Mouse (Mus musculus): ENCODE measurements at regions not wholly inside any gene's neighbourhood (a gene's known extent, or its start where the extent isn't known, plus 50 kb on each side); places are given as distances from the start of the nearest gene placed in this dataset.
"Not testable (repeated sequence)": the region's sequence is repeated elsewhere in the genome, so short reads cannot be mapped to it uniquely, and the experiment has no call there.

DNA sequence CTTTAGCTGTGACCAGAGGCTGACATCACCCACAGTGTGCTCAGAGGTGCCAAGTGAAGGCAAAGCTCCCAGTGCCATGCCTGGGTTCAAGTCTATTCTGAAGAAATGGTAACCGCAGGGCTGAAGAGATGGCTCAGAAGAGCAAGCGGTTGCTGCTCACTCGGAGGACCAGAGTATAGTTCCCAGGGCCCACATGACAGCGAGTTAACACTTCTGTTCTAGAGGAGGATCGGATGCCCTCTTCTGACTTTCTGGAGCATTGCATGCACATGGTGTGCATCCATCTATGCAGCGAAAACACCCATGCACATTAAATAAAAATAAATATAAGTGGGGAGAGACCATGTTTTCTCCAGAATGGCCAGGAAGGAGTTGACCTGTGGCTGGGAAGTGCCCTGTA is 209.5 kb downstream of the Sorl1 start:
- DNase-seq: no peak

GRCm38 (mm10) chr9:41913911-41914310 is 210.2 kb downstream of the Sorl1 start:
- DNase-seq: no peak

DNA sequence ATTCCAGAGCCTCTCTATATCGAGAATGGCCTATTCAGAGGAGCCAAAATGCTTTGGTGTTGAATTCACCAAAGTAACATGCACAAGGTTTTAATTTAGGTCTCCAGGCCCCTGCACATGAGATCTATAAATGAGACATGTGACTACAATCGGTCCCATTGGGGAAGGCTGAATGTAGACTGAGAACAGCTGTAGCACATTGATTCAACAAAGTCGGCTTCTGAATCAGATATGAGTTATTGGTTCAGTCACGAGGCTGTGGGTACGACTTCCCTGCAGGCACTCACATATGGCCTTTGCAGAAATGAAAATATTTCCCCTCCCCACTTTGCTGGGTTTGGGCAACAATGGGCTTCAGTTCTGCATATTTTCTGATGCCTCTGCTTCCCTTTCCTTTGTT is 211.6 kb downstream of the Sorl1 start:
- no peak for DNase-seq

DNA sequence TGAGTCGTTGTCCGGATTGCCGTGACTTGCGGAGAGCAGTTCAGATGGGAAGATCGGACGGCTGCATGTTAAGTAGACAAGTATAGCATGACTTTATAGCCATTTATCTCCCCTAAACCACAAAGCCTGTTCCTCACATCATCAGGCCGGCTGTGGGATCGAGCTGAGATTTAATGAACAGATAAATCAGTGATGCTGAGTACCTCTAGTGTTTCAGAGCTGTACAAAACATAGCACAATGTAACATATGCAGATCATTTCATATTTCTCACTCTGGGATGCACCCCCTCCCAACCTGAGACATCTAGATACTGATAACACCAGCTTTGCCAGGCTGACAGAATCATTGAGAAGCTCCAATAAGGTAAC is 223.5 kb downstream of the Sorl1 start:
- no peak for DNase-seq

DNA sequence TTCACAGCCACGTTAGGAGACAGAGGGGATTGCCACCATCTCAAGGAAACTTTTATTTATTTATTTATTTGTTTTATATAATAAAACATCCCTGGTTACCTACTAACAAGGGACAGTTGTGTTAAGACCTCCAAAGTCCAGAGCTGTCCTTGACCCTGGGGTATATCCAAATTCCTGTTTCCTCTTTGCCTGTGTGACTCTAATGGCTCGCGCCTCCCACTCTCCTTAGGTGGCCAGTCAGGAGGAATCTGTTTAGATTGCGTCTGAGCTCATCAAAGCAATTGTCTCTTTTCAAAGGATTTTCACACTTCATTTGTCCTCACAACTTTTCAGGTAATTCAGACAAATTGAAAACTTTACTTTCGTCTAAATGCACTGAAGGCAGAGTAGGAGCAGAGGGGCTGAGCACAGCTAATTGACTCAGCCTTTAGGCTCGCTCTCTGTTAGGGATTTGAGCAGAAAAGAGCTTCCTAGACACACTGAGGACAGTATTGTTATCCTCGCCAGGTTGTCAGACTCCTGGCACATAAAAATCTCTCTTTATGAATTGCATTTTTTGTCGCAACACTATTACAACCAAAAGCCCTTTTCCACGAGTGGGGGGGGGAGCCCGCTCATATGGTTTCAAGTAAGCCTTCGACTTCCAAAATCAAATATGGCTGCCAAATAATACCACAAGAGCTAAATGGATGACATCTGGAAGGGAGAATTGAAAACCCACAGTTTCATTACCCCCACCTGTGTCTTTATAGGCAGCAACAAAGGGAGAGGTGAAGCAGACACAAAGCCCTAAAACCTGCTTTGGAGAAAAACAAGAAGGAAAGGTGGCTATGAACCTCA is 224.1 kb downstream of the Sorl1 start:
- DNase-seq: no peak

- no peak for DNase-seq
These were observed 229.0 kb downstream of the Sorl1 start for GRCm38 (mm10) chr9:41895106-41895505.

DNA sequence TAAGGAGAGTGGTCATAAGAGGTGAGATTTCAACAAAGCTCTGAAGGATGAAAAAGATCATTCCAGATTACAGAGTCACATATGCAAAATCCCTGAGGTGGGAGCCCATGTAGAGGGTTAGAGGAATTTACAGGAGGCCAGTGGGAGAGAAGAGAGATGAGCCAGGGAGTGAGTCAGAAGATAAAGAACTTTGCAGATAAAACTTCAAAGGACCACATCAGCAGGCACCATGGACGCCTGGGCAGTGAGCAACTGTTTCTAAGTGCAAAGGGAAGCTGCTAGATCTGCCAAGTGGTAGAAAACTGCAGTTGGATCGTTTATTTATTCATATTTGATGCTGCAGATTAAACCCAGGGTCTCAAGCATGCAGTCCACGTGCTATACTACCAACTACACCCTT is 231.3 kb downstream of the Sorl1 start:
- DNase-seq: no peak

- DNase-seq: no peak
These were observed 232.9 kb downstream of the Sorl1 start for GRCm38 (mm10) chr9:41891206-41891605.

- DNase-seq: peak; percentile 26 to 31
These were observed 233.6 kb downstream of the Sorl1 start for GRCm38 (mm10) chr9:41890273-41891141.

DNA sequence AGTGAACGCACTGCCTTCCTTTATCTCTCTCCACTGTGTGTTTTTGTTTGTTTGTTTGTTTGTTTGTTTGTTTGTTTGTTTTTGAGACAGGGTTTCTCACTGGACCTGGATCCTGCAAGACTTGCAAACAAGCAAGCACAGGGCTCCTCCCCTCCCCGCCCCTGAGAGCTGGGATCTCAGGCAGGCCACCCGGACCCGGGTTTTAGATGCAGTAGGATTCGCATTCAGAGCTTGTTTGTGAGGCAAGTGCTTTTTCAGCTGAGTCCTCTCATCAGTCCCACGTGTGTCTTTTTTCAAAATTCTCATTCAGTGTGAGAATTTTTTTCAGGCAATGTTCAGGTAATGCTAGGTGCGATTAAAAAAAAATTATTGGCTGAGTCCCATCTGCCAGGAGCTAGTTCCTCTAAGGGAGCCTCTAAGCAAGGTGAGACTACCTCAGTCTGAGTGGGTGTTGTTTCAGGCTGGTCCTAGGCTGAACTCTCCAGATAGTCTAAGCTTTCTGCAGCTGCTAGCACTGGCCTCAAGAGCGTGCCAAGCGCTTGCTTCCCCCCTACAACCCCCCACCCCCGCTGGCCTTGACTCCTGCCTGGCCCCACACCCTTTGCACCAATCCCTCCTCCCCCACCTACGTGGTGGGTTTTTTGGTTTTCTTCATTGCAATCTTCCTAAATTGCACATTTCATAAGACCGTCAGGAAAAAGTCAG is 234.4 kb downstream of the Sorl1 start:
- no peak for DNase-seq

GRCm38 (mm10) chr9:41888616-41889150 is 235.4 kb downstream of the Sorl1 start:
- no peak for DNase-seq

GRCm38 (mm10) chr9:41886456-41886855 is 237.6 kb downstream of the Sorl1 start:
- DNase-seq: not testable (repeated sequence)

DNA sequence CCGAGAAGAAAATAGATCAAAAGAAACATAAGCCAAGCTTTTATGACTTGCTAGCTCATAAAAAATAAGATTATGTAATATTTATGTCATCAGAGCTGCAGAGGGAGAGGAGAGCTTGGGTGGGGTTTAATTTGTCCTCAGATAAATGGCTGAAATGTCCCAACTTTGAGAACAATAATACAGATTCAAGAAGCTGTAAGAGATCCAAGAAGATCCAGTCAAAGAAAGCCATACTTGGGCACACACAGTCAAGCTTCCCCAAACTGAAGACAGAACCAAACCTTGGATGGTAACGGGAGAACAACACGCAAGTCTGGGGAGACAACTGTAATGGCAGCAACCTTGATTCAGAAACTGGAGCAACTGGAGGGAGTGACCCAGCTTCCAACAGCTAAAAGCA is 243.6 kb downstream of the Sorl1 start:
- DNase-seq: no peak

- DNase-seq: no peak
These were observed 245.0 kb downstream of the Sorl1 start for GRCm38 (mm10) chr9:41879080-41879479.

- no peak for DNase-seq
These were observed 263.0 kb downstream of the Sorl1 start for GRCm38 (mm10) chr9:41861136-41861535.

GRCm38 (mm10) chr9:41860681-41861080 is 263.4 kb downstream of the Sorl1 start:
- DNase-seq: peak; percentile 34 to 66

DNA sequence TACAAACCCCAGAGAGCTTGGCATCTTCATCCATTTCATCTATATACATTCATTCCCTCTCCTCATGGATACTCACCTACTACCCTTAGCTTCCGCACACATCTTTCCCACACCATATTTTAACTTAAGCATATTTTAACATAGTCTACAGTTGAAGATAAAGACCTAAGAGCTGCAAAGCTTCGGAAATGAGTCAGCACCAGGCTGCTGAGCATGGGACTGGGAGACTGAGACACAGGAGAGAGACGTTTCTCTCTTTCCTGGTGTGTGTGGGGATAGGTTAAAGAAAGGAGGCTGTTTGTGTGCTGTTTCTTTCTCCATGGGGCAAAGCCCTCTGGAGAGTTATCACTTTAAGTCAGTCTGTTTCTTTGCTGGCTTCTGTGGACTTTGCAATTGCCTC is 264.3 kb downstream of the Sorl1 start:
- DNase-seq: no peak

DNA sequence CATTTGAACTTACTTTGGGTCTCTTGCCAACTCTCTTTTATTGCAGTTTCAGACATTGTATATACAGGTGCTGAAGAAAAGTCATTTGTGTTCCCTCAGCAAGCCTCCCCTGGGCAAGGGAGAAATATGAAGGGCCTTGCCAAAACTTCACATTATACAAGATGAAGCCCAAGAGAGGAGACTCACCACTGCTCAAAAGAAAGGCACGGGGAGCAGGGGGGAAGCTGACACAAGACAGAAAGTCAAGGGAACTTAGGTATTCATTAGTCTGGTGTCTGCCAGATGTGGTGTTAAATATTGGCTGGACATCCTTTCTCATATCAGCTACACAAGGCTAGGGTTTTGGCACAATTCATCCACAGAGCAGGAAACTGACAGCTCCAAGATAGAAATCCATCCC is 272.0 kb downstream of the Sorl1 start:
- DNase-seq: no peak

DNA sequence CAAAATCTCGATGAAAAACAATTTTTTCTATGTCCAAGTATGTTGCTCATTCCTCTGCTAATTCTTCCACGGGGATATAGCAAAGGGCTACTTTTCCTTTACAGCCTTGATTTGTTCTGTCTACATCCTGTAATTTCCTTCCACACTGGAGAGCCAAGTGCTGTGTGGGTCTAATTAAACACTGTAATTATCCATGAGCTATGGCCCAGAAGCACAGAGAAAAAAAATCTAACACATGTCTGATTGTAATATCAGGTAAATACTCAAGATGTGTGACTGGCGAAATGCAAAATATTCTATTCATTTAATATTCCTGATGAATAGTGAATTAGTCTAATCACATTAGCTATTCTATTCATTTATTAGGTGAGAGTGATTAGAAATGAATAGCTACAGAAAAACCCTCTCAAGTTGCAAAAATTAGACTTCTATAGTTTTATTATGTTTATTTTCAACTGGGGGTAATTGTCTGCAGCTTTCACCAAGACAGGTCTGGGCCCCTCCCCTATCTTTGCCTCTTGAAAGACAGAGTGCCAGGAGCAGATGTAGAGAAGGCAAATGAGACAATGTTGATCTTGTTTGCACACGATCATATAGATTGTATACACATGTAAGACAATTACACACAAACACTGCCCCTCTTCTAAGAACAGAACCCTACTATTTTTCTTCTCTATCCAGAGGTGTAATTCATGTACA is 274.3 kb downstream of the Sorl1 start:
- no peak for DNase-seq

GRCm38 (mm10) chr9:41844616-41845015 is 279.5 kb downstream of the Sorl1 start:
- DNase-seq: no peak

DNA sequence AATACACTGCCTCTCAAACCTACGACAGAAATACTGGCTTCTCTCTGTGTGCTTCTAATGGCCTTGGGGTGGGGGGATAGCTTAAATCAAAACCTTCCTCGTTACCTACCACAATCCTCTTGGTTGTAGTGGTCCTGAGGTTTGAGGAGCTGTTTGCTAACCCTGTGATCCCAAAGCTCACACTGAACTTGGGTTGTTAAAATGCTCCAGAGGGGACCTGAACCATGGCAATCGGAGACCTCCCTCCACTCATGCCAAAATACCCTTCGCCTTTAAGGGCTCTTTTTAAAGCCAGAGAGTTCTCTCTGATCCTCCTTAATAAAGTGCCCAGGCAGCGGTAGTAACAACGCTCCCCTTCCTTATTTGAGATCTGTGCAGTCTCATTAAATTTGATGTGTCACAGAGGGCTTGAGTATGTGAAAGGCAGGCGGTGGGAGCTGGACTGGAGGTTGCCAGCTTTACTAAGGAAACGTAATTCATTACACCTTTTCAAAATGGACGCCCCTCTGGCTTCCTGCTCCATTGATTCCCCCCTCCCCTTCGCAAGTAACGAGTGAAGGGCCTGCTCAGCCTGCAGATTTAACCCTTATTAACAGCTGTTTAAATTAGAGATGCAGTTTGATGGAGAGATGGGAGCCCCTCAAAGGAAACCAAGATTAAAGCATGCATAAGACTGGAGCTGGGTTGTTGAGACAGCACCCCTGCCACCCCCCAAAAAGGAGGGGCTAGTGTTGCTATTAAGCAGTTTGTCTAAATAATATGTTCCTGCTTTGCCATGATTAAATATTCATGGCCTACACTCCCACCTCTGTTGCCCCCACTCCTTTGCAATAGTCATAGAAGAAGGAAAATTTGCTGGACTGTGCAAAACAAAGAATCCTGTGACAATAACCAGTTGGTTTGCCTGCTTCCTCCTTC is 289.4 kb downstream of the Sorl1 start:
- no peak for DNase-seq
